Mouse (Mus musculus): ENCODE measurements around the gene March4.

The March4 gene

DNA sequence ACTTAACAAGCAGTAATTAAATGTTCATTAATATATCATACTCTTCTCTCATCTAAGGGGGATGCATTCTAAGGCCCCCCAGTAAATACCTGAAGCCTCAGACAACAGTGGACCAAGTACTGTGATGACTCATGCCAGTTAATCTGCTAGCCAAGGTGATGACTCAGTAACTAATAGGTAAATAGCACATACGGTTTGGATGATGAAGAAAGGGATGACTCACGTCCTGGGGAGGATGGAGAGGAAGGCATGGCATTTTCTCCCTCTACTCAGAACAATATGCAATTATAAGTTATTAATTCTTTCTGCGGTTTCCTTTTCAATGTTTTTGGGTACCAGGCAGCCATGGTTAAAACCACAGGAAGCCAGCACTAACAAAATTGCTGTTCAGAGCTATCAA is 87.0 kb downstream of the March4 start:
- no peak for DNase-seq (ENCODE audit: low read depth, low spot score)

DNA sequence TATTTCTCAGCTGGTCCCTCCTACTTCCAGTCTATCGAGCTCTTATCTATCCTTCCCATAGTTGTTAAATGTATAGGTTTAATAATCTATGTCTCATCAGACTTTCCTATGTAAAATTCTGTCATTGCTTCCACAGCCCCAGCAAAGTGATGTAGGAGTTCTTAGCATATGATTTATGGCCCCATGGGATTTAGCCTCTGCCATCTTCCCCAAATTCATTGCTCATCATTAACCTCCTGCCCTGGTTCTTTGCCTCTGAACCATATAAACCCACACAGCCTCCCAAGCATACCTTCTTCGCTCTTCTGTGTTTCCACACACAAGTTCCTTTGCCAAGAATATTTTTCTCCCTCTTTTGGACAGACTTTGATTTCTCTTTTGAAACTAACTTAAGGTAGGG is 94.0 kb downstream of the March4 start:
- no peak for DNase-seq (ENCODE audit: low read depth, low spot score)

DNA sequence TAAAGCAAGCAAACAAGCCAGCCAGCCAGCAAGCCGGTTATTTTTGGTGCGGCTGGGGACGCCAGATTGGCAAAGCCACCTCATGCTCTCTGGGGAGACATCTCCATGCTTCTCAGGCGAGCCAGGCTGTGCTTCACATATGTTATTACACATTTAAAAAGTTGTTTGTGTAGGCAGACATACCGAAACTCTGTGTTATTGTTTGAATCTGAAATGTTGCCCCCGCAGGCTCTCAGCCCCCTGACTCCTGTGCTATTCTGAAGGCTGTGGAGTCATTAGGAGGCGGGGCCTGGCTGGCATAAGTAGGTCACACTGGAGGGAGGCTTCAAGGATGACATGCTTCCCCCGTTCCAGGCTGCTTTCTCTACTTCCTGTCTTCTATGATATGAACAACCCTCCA is 97.6 kb downstream of the March4 start:
- no peak for DNase-seq (ENCODE audit: low read depth, low spot score)

DNA sequence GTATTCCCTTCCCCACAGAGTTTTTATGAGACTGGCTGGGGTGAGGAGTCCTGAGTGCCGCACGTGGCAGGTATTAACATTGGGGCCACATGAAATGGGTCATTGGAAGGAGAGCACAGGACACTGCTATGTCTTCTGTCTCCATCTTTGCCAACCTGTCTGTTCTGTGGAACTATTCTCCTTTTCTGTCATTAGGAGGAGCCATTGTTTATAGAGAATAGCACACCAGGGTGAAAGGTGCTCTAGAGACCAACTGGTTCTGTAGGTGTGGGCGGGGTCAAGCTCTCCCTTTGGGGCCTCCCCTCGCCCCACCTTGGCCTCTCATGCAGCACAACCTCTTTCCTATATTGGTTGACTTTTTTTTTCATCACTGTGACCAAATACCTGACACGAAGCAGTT is 99.8 kb downstream of the March4 start:
- DNase-seq (ENCODE audit: low read depth, low spot score): no peak

DNA sequence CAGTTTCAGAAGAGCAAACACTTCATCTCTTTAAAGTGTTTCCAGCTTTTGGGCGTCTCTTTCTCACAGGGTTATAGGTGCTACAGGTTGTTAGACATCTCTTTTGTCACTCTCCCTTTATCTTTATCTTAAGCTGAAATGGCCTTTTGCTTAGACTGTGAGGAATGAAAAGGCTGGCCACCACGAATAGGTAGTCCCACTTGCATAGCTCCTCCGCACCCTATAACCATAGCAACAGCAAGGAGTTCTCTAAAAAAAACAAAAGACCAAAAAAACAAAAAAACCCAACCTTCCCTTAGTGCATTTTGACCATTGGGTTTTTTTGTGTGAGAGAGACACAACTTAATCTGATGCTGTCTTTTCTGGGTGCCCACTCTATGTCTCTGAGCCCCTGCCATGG is 102.2 kb downstream of the March4 start:
- no peak for DNase-seq (ENCODE audit: low read depth, low spot score)

DNA sequence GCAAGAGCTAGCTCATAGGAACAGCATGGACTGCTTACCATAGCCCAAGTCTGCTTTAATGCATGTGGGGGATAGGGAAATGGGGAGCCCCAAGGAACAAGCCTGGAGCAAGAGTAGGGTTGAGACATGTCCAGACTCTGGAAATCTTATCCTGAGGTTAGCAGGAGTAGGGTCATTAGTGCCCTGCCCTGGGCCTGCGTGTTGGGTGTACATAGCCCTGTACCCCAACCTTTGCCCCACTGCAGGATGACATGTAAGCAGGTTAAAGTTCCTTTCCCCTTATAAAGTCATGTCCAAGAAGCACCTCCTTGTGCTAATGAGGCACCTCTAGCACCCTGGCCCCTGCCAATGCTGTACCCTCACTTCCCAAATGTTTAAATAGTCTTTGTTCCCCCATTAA is 104.2 kb downstream of the March4 start:
- DNase-seq (ENCODE audit: low read depth, low spot score): no peak

DNA sequence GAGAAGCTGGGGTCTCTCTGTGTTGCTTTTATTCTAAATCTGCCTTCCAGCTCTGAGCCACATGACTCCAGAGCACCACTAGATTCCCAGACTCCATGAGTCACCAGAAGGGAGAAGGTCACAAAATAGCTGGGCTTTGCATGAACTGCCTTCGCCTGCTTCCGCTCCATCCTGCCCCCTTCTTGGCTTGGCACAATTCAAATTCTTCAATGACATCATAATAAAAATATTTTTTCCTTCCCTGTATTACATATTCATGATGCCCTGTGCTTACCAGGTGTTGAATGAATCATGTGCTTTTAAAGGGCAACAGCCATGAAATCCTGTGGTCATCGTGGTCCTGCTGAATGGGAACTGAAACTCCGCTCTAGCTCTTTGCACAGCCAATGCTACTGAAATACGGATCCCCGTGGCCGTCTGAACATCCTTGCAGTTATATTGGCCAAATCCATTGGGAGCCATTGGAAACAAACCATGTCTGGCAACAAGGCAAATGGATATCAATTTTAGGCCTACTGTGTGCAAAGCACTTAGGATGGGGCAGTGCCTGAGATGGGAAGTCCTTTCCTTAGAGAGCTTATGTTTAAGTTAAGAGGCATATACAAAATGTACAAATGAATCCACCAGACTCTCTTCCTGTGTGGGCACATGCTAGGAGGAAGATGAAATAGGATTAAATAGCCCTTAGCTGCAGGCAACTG is 107.5 kb downstream of the March4 start:
- DNase-seq (ENCODE audit: low read depth, low spot score): no peak

DNA sequence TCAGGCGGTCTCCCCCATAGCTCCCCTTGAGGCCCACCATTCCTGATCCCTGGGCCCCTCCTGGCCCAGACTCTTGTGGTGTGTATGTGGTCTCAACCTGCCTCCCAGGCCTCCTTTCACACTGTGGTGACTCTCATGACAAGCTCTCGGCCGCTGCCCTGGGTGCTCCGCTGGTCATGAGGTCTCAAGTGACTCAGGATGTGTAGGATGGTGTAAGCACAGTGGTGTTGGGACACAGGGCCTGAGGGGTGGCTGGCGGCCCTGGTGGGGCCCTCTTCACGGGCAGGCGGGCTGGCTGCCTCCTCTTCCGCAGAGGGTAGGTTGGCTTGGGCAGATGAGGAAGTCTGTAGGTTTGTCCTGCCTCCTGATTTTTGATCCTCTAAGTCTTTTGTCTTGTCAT is 108.2 kb downstream of the March4 start:
- DNase-seq (ENCODE audit: low read depth, low spot score): no peak

DNA sequence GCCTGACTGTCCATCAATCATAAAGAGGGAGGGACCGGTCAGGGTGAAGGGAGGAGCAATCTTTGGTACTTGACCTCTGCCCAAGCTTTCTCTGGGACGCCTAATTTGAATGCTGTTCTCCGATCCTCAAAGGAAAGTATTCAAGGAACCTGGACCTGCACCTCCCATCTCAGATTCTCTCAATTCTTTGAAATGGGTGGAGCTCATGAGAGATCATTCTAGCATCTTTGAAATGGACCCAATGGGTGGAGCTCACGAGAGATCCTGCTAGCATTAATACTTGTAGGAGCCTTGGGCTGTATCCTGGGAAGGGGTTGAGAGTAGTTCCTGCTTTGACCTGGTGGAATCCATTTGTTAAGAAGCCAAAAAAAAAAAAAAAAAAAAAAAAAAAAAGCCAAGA is 110.3 kb downstream of the March4 start:
- DNase-seq (ENCODE audit: low read depth, low spot score): no peak

DNA sequence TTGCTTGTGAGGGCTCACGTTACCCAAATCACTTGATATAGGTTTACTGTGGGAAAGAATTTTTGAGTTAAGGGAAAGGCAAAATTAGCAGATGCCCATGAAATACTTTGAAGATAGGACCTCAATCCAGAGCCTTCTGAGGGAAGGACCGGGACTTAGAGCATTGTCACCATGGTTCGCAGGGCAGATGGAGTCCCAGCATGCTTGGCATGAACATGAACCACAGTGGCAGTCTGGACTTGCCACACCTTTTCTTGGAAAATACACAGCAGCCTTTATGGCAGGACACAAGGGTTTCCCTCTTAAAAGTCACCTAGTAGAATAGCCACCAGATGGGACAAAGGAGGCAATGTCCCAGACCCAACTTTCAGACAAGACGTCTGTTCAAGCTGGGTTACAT is 114.6 kb downstream of the March4 start:
- DNase-seq (ENCODE audit: low read depth, low spot score): no peak

DNA sequence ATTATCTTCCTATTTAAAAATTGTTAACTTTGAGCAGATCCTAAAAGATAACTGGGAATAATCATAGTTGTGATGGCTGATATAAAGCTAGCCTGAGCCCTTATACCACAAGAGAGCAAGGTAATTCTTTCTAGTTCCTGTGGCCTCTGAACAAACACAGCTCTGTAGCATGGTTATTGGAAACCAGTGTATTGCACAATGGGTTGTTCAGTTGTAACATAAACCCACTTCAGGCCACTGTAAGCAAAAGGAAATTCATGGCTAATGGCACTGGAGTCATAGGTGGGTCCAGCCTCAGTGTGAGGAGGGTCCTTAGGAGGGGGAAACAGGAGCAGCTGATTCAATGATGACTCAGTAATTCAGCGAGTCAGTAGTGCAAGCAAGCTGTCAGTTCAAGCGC is 116.5 kb downstream of the March4 start:
- DNase-seq (ENCODE audit: low read depth, low spot score): no peak

DNA sequence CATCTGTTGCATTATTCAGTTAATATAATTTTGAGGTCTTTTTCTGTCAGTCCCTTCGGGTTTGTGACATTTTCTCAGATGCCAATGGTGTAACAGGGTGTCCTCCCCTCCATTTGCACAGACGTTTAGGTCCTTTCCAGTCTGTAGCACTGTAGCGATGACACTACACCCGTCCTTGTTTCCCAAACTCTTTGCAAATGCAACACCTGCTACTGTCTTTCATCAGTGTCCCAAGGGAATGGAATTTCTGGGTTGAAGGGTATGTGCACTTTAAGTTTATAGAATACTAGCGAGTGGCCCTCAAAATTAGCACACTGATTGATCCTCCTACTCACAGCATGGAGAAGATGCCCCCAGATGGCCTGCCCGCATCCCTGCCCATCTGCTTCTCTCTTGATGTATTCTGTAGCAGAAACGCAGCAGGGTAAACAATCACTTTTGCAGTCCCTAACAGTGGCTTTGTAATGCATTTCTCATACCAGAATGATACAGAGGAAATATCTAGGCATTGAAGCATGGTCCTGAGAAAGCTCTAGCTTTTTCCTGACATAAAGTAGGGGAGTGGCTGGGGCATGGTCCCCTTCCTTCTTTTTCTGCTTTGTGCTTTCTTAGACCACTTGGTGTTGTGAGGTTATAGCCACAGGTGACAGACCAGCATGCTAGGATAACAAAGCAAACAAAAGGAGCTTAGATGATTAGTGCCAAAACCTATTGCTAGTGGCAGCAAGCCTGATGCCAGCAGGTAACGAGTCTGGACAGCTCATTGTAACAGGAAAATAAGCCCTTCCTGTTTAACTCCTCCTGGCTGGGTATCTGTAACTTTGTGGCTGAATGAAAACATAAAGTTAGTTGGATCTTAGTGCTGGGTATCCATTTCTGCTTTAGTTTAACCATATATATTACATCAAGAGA is 117.7 kb downstream of the March4 start:
- no peak for DNase-seq (ENCODE audit: low read depth, low spot score)

DNA sequence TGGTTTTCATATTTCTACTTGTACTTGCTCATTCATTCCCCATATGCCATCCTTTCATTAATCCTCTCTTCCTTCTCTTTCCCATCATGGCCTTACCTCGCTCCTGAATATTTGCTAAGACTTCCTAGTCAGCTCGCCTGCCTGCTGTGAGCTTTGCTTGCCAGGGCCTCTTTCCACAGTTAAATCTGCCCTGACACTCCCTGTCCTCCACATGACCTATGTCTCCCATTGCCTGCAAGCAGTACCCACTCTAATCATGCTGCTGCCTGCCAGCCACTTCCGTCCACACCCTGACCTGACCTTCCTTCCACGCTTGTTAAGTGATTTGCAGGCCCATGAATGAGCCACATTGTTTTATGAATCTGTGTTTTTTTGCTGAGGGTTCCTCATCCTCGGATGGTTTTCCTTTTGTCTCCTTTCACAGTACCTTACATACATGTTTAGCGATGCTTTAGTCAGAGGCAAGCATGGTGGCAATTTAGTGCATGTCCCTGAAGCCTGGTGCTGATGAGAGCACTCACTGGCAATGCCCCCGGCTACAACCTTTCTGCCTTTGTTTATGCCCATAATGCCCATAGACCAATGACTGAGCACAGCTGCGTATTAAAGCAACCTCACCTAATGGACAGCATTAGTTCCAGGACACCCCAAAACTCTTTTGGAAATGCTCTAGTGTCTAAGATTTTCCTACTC is 122.0 kb downstream of the March4 start:
- no peak for DNase-seq (ENCODE audit: low read depth, low spot score)

DNA sequence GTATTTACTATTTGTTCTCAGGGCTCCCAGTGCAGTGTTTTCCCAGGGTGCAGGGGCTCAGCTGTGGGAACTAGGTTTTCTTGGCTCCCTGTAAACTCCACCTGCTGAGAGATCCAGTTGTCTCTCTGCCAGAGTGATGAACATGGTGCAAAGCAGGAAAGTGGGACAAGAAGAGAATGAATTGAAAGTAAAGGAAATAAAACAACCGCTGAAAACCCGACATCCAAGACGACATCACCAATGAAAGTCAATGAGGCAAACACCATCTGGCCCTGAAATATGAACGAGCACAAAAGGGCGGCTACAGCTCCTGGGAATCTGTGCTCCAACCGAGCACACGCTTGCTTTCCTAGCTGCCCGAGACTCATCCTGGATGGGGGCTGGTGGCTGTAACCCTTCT is 122.6 kb downstream of the March4 start:
- no peak for DNase-seq (ENCODE audit: low read depth, low spot score)

DNA sequence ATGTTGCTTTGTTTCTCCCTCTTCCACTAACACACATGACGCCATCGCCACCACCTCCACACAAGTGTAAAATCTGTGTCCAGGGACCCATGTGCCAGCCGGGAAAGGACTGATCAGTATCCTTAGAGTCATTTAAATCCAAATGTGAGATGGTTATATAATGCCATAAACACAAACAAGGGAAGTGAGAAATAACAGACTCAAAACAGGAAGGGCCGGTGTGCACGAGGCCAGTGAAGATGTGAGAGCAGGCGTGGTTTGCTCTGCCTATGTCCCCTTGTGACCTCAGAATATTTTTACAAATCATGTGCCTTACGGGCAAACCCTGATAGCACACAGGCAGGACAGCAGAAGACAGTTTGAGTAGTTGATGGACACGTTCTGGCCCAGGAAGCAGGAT is 123.5 kb downstream of the March4 start:
- DNase-seq (ENCODE audit: low read depth, low spot score): no peak

DNA sequence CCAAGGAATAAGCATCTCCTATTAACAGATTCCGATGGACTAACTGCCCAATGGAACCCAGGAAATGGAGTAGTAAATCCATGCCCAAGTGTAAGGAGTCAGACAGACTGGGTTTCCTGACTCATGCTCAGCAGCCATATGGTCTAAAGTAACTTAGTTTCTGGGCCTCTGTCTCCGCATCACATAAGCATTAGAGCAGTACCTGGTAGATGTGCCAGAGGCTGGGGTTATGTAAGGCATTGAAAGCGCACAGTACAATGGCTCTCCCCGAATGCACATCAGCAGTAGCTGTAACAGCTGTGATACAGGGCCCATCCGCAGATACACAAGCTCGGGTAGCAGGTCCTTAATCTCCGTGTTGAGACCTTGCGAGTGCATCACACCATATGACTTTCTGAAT is 125.6 kb downstream of the March4 start:
- DNase-seq (ENCODE audit: low read depth, low spot score): no peak

DNA sequence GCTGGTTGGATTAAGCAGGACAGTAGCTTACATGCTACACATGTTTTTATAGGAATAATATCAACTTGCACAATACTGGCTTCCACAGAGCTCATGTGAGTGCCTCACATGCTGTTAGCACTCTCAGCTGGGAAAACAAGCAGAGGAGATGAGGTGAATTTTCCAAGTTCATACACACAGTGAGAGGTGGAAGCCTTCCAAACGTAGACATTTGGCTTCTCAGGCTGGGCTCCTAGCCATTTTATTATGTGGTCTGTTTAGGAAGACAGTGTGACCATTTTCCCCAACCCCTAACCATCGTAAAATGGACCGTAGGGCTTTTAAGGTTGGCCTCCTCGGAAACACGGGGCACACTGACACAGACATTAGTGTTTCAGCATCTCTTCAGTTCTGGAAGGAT is 126.8 kb downstream of the March4 start:
- no peak for DNase-seq (ENCODE audit: low read depth, low spot score)

DNA sequence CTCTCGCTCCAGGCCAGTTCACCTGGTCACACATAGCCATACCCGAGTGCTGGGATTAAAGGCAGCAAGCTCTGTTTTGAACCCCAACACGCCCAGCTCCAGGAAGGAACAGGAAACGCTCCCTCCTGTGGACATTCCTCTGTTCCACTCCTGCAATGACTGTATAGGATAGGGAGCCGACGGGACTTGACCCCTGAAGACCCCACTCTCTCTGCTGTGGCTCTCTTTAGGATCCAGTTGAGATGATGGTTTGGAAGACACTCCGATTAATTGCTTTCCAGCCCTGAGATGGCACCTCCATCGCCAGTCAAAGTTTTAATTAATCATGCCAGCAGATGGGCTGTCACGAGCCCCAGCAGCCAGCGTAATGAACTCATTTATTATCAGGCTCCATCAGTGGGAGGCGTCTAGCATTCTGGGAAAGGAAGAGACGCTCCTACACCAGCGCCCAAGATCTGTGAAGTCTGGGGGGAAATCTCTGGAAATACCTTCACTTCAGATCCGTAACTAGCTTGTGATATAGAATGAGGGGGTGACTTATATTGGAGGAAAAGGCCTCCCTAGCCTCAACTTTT is 130.1 kb downstream of the March4 start:
- no peak for DNase-seq (ENCODE audit: low read depth, low spot score)

DNA sequence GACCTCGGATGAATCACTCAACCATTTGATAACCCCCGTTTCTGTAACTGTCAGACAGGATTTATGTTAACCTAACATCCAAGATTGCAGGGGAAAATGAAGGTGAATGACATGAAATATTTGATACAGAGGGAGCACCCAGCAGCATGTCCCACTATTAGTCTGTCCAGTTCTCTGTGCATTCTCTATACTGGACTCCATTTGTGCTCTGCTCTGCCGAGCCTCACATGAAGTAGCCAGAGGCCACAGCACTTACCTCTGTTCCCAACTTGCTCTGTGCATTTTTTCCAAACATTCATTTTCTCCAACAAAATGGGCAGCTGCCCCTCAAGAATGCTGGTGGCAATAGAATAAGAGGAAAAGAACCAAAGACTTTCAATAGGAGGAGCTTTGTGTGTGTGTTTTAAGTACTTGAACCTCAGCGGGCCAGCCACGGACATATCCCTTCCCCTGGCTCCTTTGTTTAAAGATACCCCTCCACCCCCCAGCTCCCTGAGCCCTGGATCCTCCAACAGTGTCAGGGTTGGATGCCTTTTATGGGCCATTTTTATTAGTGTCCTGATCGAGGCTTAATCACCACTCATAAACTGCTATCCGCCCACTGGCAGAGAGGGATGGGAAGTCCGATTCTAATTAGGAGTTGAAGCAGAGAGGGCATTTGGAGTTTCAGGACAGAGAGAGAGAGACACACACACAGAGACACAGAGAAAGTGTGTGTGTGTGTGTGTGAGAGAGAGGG is 135.2 kb downstream of the March4 start:
- no peak for DNase-seq (ENCODE audit: low read depth, low spot score)

DNA sequence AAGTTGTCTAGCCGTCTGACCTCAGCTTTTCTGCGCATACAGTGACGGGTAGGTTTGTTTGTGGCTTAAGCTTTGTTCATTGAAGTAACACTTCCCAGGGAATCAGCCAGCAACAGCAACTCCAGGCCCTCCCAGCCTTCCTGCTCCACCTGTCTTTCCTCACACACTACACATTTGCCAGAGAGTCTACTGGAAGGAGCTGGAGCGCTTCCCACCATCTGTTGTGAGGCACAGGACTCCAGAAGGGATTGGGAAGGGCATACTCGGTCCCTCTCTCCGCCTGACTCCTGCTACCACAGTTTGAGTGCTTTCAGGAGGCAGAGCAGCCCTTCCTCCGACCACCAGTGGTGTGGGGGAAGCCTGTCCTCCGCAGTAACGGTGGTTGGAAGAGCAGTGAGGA is 136.1 kb downstream of the March4 start:
- no peak for DNase-seq (ENCODE audit: low read depth, low spot score)

DNA sequence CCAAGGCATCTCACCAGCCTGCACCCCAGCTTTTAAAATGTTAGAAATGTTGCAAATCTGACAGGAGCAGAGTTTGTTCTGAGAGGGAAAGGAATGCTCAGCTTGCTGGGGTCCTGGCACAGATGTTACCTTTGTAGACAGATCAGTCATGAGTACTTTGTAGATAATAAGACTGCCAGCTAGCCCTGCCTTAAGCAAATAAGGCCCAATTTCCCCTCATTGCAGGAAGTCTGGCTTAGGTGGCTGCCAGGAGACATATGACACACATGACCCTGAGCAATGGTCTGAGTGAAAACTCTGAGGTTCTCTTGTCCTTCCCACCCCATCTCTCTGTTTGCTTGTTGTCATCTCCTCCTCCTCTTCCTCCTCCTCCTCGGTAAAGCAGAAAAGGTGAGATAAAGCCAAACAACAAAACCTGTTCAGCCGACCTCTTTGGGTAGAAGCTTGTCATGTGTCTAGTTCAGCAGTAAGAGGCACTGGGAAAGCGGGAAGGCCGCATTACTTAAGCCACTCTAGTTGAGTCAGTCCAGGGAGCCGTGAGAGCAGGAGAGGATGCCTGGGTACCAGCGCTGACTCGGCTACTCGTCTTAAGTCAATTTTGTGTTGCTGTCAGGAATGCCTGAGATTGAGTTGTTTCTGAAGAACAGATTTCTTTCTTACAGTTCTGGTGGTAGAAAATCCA is 136.9 kb downstream of the March4 start:
- no peak for DNase-seq (ENCODE audit: low read depth, low spot score)

Measured in c-Kit-negative CD71-positive TER-119-positive erythroid progenitor cells, embryonic 14.5 days (primary cell).